Mouse (Mus musculus) lung, embryonic 14.5 days (tissue): ENCODE data around the gene Usp19. TPM values are rescaled to one million over a fixed set of nuclear protein-coding genes. Genes with fewer than 3 reads are reported as not detected.

ENCODE experiments used
- ATAC-seq: fragments of 200-750 bp; cut with Nextera tagmentation; 2 replicates; pipeline ENCODE4 v1.8.0; 2017; ENCODE audit warnings: mild to moderate bottlenecking, moderate TSS enrichment, moderate library complexity; ENCODE audit not compliant: insufficient read depth
- DNase-seq: peaks from one replicate; pipeline ENCODE4 v3.0.0-alpha.2; 2015
- H3K27ac ChIP-seq: fragments of 300-500 bp; sonication (generic); 2 replicates; pipeline ENCODE4 v1.5.1; 2014; ENCODE audit warnings: low read depth, mild to moderate bottlenecking, moderate library complexity
- H3K27me3 ChIP-seq: fragments of 300-500 bp; sonication (generic); 2 replicates; pipeline ENCODE4 v1.6.1; 2014; ENCODE audit warnings: low read length, control low read depth; ENCODE audit not compliant: insufficient read depth
- H3K36me3 ChIP-seq: fragments of 300-500 bp; sonication (generic); 2 replicates; pipeline ENCODE4 v1.6.1; 2014; ENCODE audit warnings: control low read depth; ENCODE audit not compliant: insufficient read depth
- H3K4me1 ChIP-seq: fragments of 300-500 bp; sonication (generic); 2 replicates; pipeline ENCODE4 v1.6.1; 2014; ENCODE audit warnings: antibody characterized with exemption, control low read depth; ENCODE audit not compliant: insufficient read depth
- H3K4me2 ChIP-seq: fragments of 300-500 bp; sonication (generic); 2 replicates; pipeline ENCODE4 v1.6.1; 2014; ENCODE audit warnings: mild to moderate bottlenecking
- H3K4me3 ChIP-seq: fragments of 300-500 bp; sonication (generic); 2 replicates; pipeline ENCODE4 v1.5.1; 2014; ENCODE audit warnings: low read depth, low read length
- H3K9ac ChIP-seq: fragments of 300-500 bp; sonication (generic); 2 replicates; pipeline ENCODE4 v1.6.1; 2014
- H3K9me3 ChIP-seq: fragments of 300-500 bp; sonication (generic); 2 replicates; pipeline ENCODE4 v1.6.1; 2016; ENCODE audit warnings: low read depth, low read length, control low read depth
- CTCF ChIP-seq: IDR thresholded peaks from 2 replicates; pipeline ENCODE4 v1.5.1; 2016; ENCODE audit warnings: antibody characterized with exemption, low read depth
- WGBS: fragments of 180-500 bp; shearing (Covaris S2); extraction: QIAGEN DNeasy Blood & Tissue Kit; methylation state at CpG from one replicate; pipeline ENCODE4 v1.1.7; 2014; 5-methylcytosine and 5-hydroxymethylcytosine counted together
- polyA plus RNA-seq: library from polyadenylated mRNA; unstranded; fragments of >200 nt; fragmentation: Nextera tagmentation; extraction: Ambion mirVana; gene quantifications from 2 replicates; pipeline ENCODE4 v1.2.1, GENCODE M21; 2014

Gene Usp19
- polyA plus RNA-seq, 1 experiment from 2014 or later: 63.3 TPM

DNA sequence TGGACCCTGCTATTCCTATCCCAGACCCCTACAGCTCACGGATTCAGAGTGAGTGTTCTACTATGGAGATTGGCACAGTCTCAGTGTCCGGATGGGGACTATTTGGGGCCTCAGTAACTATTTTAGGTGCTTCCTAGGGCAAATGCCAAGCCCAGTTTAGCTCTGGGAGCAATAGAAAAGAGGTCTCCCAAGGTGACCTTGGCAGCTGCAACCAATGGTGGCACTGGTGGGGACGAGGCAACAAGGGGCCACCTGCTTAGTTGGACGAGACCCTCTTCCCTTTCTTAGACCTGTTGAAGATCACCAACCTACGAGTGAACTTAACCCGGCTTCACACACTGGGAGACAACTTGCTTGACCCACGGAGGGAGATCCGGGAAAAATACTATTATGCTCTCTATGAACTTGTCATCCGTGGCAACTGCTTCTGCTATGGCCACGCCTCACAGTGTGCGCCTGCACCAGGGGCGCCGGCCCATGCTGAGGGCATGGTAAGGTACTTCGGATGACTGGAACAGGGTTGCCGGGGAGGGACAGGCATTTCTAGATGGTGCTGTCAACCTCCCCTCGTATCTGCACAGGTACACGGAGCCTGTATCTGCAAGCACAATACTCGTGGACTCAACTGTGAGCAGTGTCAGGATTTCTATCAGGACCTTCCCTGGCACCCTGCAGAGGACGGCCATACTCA is 8.7 kb upstream of the Usp19 start:
- no peak overlapping the region for H3K9ac ChIP-seq
- H3K27ac ChIP-seq: no peak overlapping the region
- no peak overlapping the region; the same call in 1 of the 2 replicates for H3K4me2 ChIP-seq
- H3K27me3 ChIP-seq: no peaks in the 10 kb centered on the region
- H3K9me3 ChIP-seq: no peaks in the 10 kb centered on the region
- peaks cover 54% of the 10 kb centered on the region for H3K36me3 ChIP-seq
- DNase-seq (no peak), ATAC-seq (no peak)
- peaks cover 11% of the 10 kb centered on the region for H3K4me1 ChIP-seq
- H3K4me3 ChIP-seq: no peak overlapping the region
- WGBS: 87% methylated on average over 19 of the region's 19 CpGs
- no peak for TF ChIP-seq CTCF

DNA sequence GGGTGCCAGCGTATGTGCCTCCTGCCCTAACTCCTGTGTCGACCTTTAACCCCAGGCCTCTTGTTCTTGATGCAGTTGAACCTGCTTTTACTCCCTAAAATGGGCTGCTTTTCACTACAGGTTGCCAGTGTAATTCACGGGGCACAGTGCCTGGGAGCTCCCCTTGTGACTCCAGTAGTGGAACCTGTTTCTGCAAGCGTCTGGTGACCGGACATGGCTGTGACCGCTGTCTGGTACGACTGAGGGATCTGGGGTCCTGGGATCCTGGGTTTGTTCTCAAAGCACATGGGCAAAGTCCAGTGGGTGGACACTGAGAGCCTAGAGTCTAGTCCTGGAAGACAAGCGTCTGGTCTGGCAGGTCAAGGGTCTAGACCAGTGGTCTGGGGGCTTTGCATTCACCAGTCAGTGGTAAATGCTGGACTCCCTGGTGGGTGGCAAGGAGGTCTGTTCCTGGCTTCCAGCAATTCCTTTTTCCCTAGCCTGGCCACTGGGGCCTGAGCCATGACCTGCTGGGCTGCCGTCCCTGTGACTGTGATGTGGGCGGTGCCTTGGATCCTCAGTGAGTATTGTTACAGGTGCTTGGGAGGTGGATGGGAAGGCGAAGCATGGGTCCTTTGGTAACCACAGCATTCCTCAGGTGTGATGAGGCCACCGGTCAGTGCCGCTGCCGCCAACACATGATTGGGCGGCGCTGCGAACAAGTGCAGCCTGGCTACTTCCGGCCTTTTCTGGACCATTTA is 7.2 kb upstream of the Usp19 start:
- ATAC-seq (no peak), DNase-seq (no peak)
- H3K4me2 ChIP-seq: no peak overlapping the region
- peaks cover 11% of the 10 kb centered on the region for H3K4me1 ChIP-seq
- H3K4me3 ChIP-seq: no peak overlapping the region
- no peak overlapping the region for H3K27ac ChIP-seq
- H3K36me3 ChIP-seq: peaks cover 70% of the 10 kb centered on the region
- WGBS: 92% methylated on average over 18 of the region's 18 CpGs
- TF ChIP-seq CTCF: no peak
- H3K27me3 ChIP-seq: no peaks in the 10 kb centered on the region
- H3K9me3 ChIP-seq: no peaks in the 10 kb centered on the region
- no peak overlapping the region for H3K9ac ChIP-seq

DNA sequence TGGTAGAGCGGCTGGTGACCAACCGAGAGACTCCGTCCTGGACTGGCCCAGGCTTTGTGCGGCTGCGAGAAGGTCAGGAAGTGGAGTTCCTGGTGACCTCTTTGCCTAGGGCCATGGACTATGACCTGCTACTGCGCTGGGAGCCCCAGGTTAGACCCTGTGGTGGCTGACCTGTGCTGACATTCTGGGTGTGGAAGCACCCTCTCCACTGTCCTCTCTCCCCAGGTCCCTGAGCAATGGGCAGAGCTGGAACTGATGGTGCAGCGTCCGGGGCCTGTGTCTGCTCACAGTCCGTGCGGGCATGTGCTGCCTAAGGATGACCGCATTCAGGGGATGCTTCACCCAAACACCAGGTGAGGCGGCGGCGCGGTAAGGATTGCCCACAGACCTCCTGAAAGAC is 6.4 kb upstream of the Usp19 start:
- TF ChIP-seq CTCF: no peak
- DNase-seq (no peak), ATAC-seq (no peak)
- Histone ChIP-seq H3K27ac (no peak overlapping the region), H3K4me3 (no peak overlapping the region), H3K36me3 (peaks cover 78% of the 10 kb centered on the region), H3K4me2 (no peak overlapping the region), H3K4me1 (peaks cover 11% of the 10 kb centered on the region), H3K9me3 (no peaks in the 10 kb centered on the region), H3K27me3 (no peaks in the 10 kb centered on the region), H3K9ac (no peak overlapping the region)
- WGBS: 93% methylated on average over 15 of the region's 15 CpGs

DNA sequence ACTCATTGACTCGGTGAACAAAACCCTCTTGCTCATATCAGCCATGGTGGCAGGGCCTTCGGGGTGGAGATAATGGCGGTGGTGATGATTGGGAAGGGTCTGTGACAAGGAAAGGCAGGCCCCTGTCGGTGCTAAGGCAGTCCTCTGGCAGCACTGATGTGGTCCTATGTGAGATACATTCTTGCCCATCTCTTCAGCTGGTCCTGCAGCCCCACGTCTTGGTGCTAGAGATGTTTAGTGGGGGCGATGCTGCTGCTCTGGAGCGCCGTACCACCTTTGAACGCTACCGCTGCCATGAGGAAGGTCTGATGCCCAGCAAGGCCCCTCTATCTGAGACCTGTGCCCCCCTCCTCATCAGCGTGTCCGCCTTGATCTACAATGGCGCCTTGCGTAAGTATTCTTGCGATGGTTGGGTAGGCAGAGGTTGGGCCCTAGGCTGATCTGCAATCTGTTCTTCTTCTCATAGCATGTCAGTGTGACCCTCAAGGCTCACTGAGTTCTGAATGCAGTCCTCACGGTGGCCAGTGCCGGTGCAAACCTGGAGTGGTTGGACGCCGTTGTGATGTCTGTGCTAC is 5.0 kb upstream of the Usp19 start:
- WGBS: 92% methylated on average over 19 of the region's 19 CpGs
- no peaks in the 10 kb centered on the region for H3K9me3 ChIP-seq

DNA sequence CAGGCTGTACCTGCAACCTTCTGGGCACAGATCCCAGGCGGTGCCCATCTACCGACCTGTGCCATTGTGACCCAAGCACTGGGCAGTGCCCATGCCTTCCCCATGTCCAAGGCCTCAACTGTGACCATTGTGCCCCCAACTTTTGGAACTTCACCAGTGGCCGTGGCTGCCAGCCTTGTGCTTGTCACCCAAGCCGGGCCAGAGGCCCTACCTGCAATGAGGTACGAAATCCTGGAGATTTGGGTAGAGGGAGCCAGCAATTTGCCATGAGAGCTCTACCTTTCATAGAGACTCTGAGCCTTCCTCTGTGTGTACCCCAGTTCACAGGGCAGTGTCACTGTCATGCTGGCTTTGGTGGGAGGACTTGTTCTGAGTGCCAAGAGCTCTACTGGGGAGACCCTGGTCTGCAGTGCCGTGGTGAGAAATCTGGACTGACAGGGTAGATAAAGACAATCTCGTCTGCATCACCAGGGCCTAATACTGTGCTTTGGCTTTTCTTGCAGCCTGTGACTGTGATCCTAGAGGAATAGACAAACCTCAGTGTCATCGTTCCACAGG is 3.4 kb upstream of the Usp19 start:
- H3K4me2 ChIP-seq: no peak overlapping the region
- peaks cover 5% of the 10 kb centered on the region; the same call in 1 of the 2 replicates for H3K4me1 ChIP-seq
- no peaks in the 10 kb centered on the region for H3K9me3 ChIP-seq
- WGBS: 91% methylated on average over 8 of the region's 8 CpGs
- peaks cover 80% of the 10 kb centered on the region for H3K36me3 ChIP-seq
- no peak overlapping the region for H3K9ac ChIP-seq
- H3K27ac ChIP-seq: no peak overlapping the region
- H3K27me3 ChIP-seq: no peaks in the 10 kb centered on the region
- DNase-seq (no peak), ATAC-seq (no peak)
- TF ChIP-seq CTCF: no peak
- no peak overlapping the region for H3K4me3 ChIP-seq

More for the DNA sequence above, 5.0 kb upstream of the Usp19 start:
- Histone ChIP-seq H3K9ac (no peak overlapping the region), H3K27ac (no peak overlapping the region), H3K27me3 (no peaks in the 10 kb centered on the region), H3K4me2 (no peak overlapping the region), H3K4me3 (no peak overlapping the region), H3K4me1 (peaks cover 6% of the 10 kb centered on the region; the same call in 1 of the 2 replicates), H3K36me3 (peaks cover 90% of the 10 kb centered on the region)
- no peak for DNase-seq
- no peak for ATAC-seq
- no peak for TF ChIP-seq CTCF

DNA sequence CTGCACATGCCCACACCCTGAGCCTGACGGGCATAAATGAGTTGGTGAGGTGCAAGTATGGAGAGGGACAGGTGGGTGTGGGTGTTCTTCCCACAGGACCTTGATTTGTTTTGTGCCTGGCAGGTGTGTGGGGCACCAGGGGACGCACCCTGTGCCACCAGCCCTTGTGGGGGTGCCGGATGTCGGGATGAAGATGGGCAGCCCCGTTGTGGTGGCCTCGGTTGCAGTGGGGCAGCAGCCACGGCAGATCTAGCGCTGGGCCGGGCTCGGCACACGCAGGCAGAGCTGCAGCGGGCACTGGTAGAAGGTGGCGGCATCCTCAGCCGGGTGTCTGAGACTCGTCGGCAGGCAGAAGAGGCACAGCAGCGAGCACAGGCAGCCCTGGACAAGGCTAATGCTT is 2.0 kb upstream of the Usp19 start:
- no peak overlapping the region for H3K4me2 ChIP-seq
- 89% methylated on average over 17 of the region's 17 CpGs for WGBS
- H3K27ac ChIP-seq: no peak overlapping the region
- DNase-seq: no peak
- no peak for TF ChIP-seq CTCF
- no peaks in the 10 kb centered on the region for H3K9me3 ChIP-seq
- no peaks in the 10 kb centered on the region for H3K27me3 ChIP-seq
- no peak overlapping the region for H3K4me3 ChIP-seq
- peaks cover 5% of the 10 kb centered on the region; the same call in 1 of the 2 replicates for H3K4me1 ChIP-seq
- no peak overlapping the region for H3K9ac ChIP-seq
- H3K36me3 ChIP-seq: peaks cover 80% of the 10 kb centered on the region
- ATAC-seq: no peak

DNA sequence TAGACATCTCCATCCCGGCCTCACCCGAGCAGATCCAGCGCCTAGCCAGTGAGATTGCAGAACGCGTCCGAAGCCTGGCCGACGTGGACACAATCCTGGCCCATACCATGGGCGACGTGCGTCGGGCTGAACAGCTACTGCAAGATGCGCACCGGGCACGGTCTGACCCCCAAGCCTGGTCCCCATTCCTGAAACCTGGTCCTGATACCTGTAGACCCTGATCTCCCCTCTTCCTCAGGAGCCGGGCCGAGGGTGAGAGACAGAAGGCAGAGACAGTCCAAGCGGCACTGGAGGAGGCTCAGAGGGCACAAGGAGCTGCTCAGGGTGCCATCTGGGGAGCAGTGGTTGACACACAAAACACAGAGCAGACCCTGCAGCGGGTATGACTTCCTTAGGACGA is 1.2 kb upstream of the Usp19 start:
- peaks cover 80% of the 10 kb centered on the region for H3K36me3 ChIP-seq
- DNase-seq: no peak
- H3K9ac ChIP-seq: no peak overlapping the region; the same call in 1 of the 2 replicates
- WGBS: 95% methylated on average over 20 of the region's 20 CpGs
- H3K4me3 ChIP-seq: no peak overlapping the region
- H3K4me2 ChIP-seq: no peak overlapping the region
- no peaks in the 10 kb centered on the region for H3K27me3 ChIP-seq
- H3K4me1 ChIP-seq: peaks cover 5% of the 10 kb centered on the region; the same call in 1 of the 2 replicates
- H3K27ac ChIP-seq: no peak overlapping the region
- no peak for ATAC-seq
- no peaks in the 10 kb centered on the region for H3K9me3 ChIP-seq
- TF ChIP-seq CTCF: no peak
